Mouse (Mus musculus): ENCODE measurements around the gene Pigg.

Gene Pigg

GRCm38 (mm10) chr5:108357862-108358261 is 45.5 kb downstream of the Pigg start:
- no peak for DNase-seq (ENCODE audit: low spot score)

GRCm38 (mm10) chr5:108359491-108359890 is 47.1 kb downstream of the Pigg start:
- no peak for DNase-seq (ENCODE audit: low spot score)

GRCm38 (mm10) chr5:108360211-108360610 is 47.8 kb downstream of the Pigg start:
- DNase-seq (ENCODE audit: low spot score), result no peak

GRCm38 (mm10) chr5:108362330-108362729 is 49.9 kb downstream of the Pigg start:
- DNase-seq (ENCODE audit: low spot score), result no peak

- no peak for DNase-seq (ENCODE audit: low spot score)
Observed at GRCm38 (mm10) chr5:108366328-108366983, 54.0 kb downstream of the Pigg start.

- peak; percentile 65 for DNase-seq (ENCODE audit: low spot score)
Observed at GRCm38 (mm10) chr5:108366984-108367841, 54.8 kb downstream of the Pigg start.

- DNase-seq (ENCODE audit: low spot score), result no peak
Observed at GRCm38 (mm10) chr5:108367871-108368332, 55.5 kb downstream of the Pigg start, which contains the start of gene Gm42517. Gene Gm42517, minus strand, starts transcription at chr5:108367922.

GRCm38 (mm10) chr5:108368446-108368845 is 56.0 kb downstream of the Pigg start:
- no peak for DNase-seq (ENCODE audit: low spot score)

- peak; percentile 39 for DNase-seq (ENCODE audit: low spot score)
Observed at GRCm38 (mm10) chr5:108368851-108369621, 56.6 kb downstream of the Pigg start.

GRCm38 (mm10) chr5:108369964-108370363 is 57.6 kb downstream of the Pigg start:
- no peak for DNase-seq (ENCODE audit: low spot score)

- DNase-seq (ENCODE audit: low spot score), result no peak
Observed at GRCm38 (mm10) chr5:108374079-108374478, 61.7 kb downstream of the Pigg start.

GRCm38 (mm10) chr5:108376059-108376458 is 63.6 kb downstream of the Pigg start:
- no peak for DNase-seq (ENCODE audit: low spot score)

- no peak for DNase-seq (ENCODE audit: low spot score)
Observed at GRCm38 (mm10) chr5:108378346-108378745, 65.9 kb downstream of the Pigg start.

GRCm38 (mm10) chr5:108385632-108386031 is 73.2 kb downstream of the Pigg start:
- no peak for DNase-seq (ENCODE audit: low spot score)

- DNase-seq (ENCODE audit: low spot score), result no peak
Observed at GRCm38 (mm10) chr5:108386449-108386848, 74.0 kb downstream of the Pigg start.

GRCm38 (mm10) chr5:108388201-108388600 is 75.8 kb downstream of the Pigg start, which contains the start of gene Pde6b:
Gene Pde6b, plus strand, starts transcription at chr5:108388391.
- no peak for DNase-seq (ENCODE audit: low spot score)

GRCm38 (mm10) chr5:108389744-108390143 is 77.3 kb downstream of the Pigg start:
- DNase-seq (ENCODE audit: low spot score), result no peak
